Mouse (Mus musculus) Muller cell, postnatal 12 days (primary cell): ENCODE measurements around the gene Afap1l2.
A peak's percentile ranks its signal among the peaks of the same experiment; 100 is the strongest.

Experiments used
- DNase-seq: peaks from one replicate; pipeline ENCODE4 v3.0.0-alpha.2; 2015; ENCODE audit errors: inconsistent ontology term

The Afap1l2 gene

DNA sequence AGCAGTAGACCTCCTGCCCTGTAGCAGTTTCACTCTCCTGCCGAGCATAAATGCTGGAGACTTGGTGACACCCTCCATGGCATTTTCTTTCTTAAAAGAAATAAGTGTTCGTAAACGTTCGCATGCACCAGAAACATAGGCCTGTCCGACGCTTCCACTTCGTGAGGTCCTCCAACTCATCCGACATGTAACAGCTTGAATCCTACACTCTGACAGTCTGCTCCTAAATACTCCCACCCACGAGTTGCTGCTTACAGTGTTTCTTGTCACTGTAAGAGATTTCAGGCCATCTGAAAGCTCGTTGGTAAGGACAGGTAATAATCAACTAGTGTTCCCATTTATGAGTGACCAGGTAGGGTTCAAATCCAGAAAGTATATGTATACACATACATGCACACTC, 120.1 kb downstream of the Afap1l2 start:
- no peak for DNase-seq

DNA sequence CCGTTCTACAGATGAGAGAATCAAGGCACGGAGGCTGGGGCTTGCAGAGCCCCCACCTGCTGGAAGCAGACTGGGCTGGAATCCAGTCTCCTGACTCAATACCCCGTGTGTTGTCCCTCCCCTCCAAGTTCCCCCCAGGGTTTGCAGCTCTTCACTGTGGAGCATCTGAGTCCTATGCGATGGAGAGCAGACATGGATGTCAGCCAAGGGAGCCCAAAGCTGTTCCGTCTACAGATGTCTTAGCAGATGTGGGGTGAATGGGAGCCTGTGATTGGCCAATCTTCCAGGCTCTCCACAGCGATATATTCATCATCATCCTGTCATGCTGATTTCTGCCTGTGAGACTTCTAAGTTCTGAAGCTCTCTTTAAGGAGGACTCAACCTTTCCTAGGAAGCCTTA, 130.7 kb downstream of the Afap1l2 start:
- DNase-seq = no peak

DNA sequence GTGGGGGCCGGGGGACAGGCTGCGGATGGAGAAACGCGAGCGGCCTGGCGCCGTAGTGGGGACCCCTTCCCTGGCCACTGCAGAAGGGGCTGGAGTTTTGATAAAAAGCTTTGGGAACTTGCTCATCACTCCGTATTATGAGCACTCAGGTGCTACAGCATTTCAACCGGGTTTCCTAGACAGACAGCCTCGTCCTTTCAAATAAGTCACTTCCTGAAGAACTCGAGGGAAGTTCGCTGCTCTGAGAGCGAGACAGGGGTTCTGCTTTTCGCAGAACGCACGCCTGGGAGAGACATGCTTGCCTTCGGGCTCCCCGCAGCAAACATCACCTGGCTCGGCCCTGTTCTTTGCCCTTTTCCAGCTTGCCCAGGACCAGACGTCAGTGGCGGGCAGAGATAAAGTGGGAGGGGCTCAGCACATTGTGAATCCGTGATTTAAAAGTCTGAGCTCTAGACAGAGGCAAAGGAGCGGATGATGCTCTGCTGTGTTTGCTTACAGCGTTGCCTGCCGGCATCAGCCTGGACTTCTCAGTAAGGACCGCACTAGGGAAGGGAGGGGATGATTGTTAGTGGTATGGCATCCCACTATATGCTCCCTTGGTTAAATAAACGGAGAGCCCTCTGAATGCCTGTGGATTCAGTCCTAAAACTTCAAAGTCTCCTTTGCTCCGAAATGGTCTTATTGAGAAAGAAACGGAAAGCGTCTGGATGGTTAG, 133.3 kb downstream of the Afap1l2 start:
- no peak for DNase-seq

DNA sequence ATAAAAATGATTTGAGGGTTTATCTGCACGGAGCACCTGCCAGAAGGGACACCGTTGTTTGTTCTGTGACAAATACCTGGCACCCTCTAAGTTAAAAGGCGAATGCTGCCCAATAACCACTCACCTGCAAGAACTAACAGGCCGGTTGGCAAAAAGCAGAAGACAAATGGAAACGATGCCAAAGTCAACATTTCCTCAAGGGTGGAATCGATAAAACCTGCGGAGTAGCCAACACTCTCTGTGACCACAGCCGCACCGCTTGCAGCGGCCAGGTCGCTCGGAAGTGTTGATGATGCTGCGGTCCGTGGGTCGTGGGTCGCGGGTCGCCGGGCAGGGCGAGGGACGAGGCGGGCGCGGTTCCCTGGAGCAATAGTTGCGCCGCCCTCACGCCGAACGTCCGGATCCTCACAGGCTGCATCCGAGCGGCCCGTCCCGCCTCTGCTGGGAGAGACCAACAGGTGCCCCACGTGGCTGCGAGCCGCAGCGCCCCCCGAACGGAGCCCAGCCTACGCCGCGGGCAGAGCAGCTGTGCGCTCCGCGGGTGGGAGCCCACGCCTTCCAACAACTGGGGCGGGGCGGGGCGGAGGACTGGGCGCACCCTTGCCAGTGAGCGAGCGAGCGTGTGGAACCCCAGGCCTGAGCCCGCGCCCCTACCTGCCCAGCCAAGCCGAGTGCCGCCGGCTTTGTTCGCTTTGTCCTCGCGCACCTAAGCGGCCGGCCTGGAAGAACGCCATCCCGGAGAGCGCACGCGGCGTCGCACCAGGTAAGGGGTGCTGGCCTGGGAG, 134.0 kb downstream of the Afap1l2 start, which contains the start of gene Vwa2:
Vwa2 (plus strand) TSS at position 434 of the 785 bp plus-strand sequence.
- DNase-seq = peak; percentile 32

DNA sequence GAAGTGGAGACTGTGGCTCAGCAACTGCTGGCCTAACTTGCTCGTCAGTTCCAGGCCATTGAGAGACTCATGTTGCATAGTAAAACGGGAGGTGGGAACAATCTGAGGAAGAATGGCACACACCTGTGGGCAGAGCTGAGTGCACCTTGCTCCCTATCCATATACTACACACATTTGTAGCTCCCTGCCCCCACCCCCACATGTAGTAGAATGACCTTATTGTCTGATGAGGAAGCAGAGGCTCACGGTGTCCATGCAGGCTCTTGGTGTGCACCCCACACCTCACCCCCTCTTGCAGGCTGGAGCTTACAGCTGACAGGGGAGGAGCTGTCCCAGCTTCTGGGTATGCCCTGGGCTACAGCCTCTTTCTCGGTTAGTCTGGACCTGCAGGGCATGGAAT, 140.3 kb downstream of the Afap1l2 start:
- DNase-seq = no peak
